Mouse (Mus musculus) lung, embryonic 14.5 days (tissue): ENCODE data around the gene Pdrg1. TPM values are rescaled to one million over a fixed set of nuclear protein-coding genes. Genes with fewer than 3 reads are reported as not detected.

ENCODE experiments used
- ATAC-seq: fragments of 200-750 bp; cut with Nextera tagmentation; 2 replicates; pipeline ENCODE4 v1.8.0; 2017; ENCODE audit warnings: mild to moderate bottlenecking, moderate TSS enrichment, moderate library complexity; ENCODE audit not compliant: insufficient read depth
- DNase-seq: peaks from one replicate; pipeline ENCODE4 v3.0.0-alpha.2; 2015
- H3K27ac ChIP-seq: fragments of 300-500 bp; sonication (generic); 2 replicates; pipeline ENCODE4 v1.5.1; 2014; ENCODE audit warnings: low read depth, mild to moderate bottlenecking, moderate library complexity
- H3K27me3 ChIP-seq: fragments of 300-500 bp; sonication (generic); 2 replicates; pipeline ENCODE4 v1.6.1; 2014; ENCODE audit warnings: low read length, control low read depth; ENCODE audit not compliant: insufficient read depth
- H3K36me3 ChIP-seq: fragments of 300-500 bp; sonication (generic); 2 replicates; pipeline ENCODE4 v1.6.1; 2014; ENCODE audit warnings: control low read depth; ENCODE audit not compliant: insufficient read depth
- H3K4me1 ChIP-seq: fragments of 300-500 bp; sonication (generic); 2 replicates; pipeline ENCODE4 v1.6.1; 2014; ENCODE audit warnings: antibody characterized with exemption, control low read depth; ENCODE audit not compliant: insufficient read depth
- H3K4me2 ChIP-seq: fragments of 300-500 bp; sonication (generic); 2 replicates; pipeline ENCODE4 v1.6.1; 2014; ENCODE audit warnings: mild to moderate bottlenecking
- H3K4me3 ChIP-seq: fragments of 300-500 bp; sonication (generic); 2 replicates; pipeline ENCODE4 v1.5.1; 2014; ENCODE audit warnings: low read depth, low read length
- H3K9ac ChIP-seq: fragments of 300-500 bp; sonication (generic); 2 replicates; pipeline ENCODE4 v1.6.1; 2014
- H3K9me3 ChIP-seq: fragments of 300-500 bp; sonication (generic); 2 replicates; pipeline ENCODE4 v1.6.1; 2016; ENCODE audit warnings: low read depth, low read length, control low read depth
- CTCF ChIP-seq: IDR thresholded peaks from 2 replicates; pipeline ENCODE4 v1.5.1; 2016; ENCODE audit warnings: antibody characterized with exemption, low read depth
- WGBS: fragments of 180-500 bp; shearing (Covaris S2); extraction: QIAGEN DNeasy Blood & Tissue Kit; methylation state at CpG from one replicate; pipeline ENCODE4 v1.1.7; 2014; 5-methylcytosine and 5-hydroxymethylcytosine counted together
- polyA plus RNA-seq: library from polyadenylated mRNA; unstranded; fragments of >200 nt; fragmentation: Nextera tagmentation; extraction: Ambion mirVana; gene quantifications from 2 replicates; pipeline ENCODE4 v1.2.1, GENCODE M21; 2014

The Pdrg1 gene
- polyA plus RNA-seq, 1 experiment from 2014 or later: 56.8 TPM

GRCm38 (mm10) chr2:153053896-153054295, 38.7 kb upstream of the Pdrg1 start:
- H3K27me3 ChIP-seq: peaks cover 31% of the 10 kb centered on the region
- no peak for TF ChIP-seq CTCF
- no peak overlapping the region for H3K4me3 ChIP-seq

GRCm38 (mm10) chr2:153052700-153053351, 37.6 kb upstream of the Pdrg1 start:
- Histone ChIP-seq H3K9me3 (no peaks in the 10 kb centered on the region), H3K4me2 (no peak overlapping the region), H3K4me3 (no peak overlapping the region), H3K4me1 (no peaks in the 10 kb centered on the region), H3K36me3 (no peaks in the 10 kb centered on the region), H3K27me3 (peaks cover 31% of the 10 kb centered on the region), H3K9ac (no peak overlapping the region), H3K27ac (no peak overlapping the region)
- no peak; the same call in 1 of the 2 replicates for TF ChIP-seq CTCF
- ATAC-seq: no peak
- WGBS: 11% methylated on average over 30 of the region's 30 CpGs
- DNase-seq: peak; percentile 34

More at GRCm38 (mm10) chr2:153053896-153054295, 38.7 kb upstream of the Pdrg1 start:
- H3K9me3 ChIP-seq: no peaks in the 10 kb centered on the region
- no peaks in the 10 kb centered on the region for H3K36me3 ChIP-seq
- DNase-seq: no peak
- WGBS: 83% methylated on average over 8 of the region's 8 CpGs
- H3K9ac ChIP-seq: no peak overlapping the region
- no peak overlapping the region for H3K4me2 ChIP-seq
- H3K27ac ChIP-seq: no peak overlapping the region
- no peak for ATAC-seq
- H3K4me1 ChIP-seq: no peaks in the 10 kb centered on the region

- no peak for TF ChIP-seq CTCF
- 70% methylated on average over 9 of the region's 9 CpGs for WGBS
- no peak for DNase-seq
Observed at GRCm38 (mm10) chr2:153051537-153051936, 36.3 kb upstream of the Pdrg1 start.

GRCm38 (mm10) chr2:153051095-153051494, 35.9 kb upstream of the Pdrg1 start:
- Histone ChIP-seq H3K4me2 (no peak overlapping the region), H3K27me3 (peaks cover 31% of the 10 kb centered on the region), H3K9me3 (no peaks in the 10 kb centered on the region), H3K9ac (no peak overlapping the region), H3K36me3 (no peaks in the 10 kb centered on the region), H3K4me3 (no peak overlapping the region), H3K4me1 (no peaks in the 10 kb centered on the region), H3K27ac (no peak overlapping the region)
- DNase-seq (no peak), ATAC-seq (no peak)
- 74% methylated on average over 6 of the region's 6 CpGs for WGBS
- no peak for TF ChIP-seq CTCF

More at GRCm38 (mm10) chr2:153051537-153051936, 36.3 kb upstream of the Pdrg1 start:
- no peaks in the 10 kb centered on the region for H3K4me1 ChIP-seq
- no peak overlapping the region for H3K9ac ChIP-seq
- ATAC-seq: no peak
- H3K9me3 ChIP-seq: no peaks in the 10 kb centered on the region
- no peak overlapping the region for H3K4me2 ChIP-seq
- H3K36me3 ChIP-seq: no peaks in the 10 kb centered on the region
- H3K27me3 ChIP-seq: peaks cover 31% of the 10 kb centered on the region
- H3K27ac ChIP-seq: no peak overlapping the region
- H3K4me3 ChIP-seq: no peak overlapping the region

- TF ChIP-seq CTCF: no peak
- H3K27ac ChIP-seq: no peak overlapping the region
- 66% methylated on average over 4 of the region's 4 CpGs for WGBS
Observed at GRCm38 (mm10) chr2:153049997-153050358, 34.8 kb upstream of the Pdrg1 start.

GRCm38 (mm10) chr2:153049288-153049996, 34.2 kb upstream of the Pdrg1 start:
- H3K9ac ChIP-seq: no peak overlapping the region
- WGBS: 27% methylated on average over 9 of the region's 9 CpGs
- no peak overlapping the region for H3K4me3 ChIP-seq
- no peaks in the 10 kb centered on the region for H3K9me3 ChIP-seq
- TF ChIP-seq CTCF: no peak
- DNase-seq (peak; percentile 69), ATAC-seq (no peak)
- no peak overlapping the region for H3K27ac ChIP-seq
- no peak overlapping the region for H3K4me2 ChIP-seq
- no peaks in the 10 kb centered on the region for H3K4me1 ChIP-seq
- peaks cover 31% of the 10 kb centered on the region for H3K27me3 ChIP-seq
- no peaks in the 10 kb centered on the region for H3K36me3 ChIP-seq

More at GRCm38 (mm10) chr2:153049997-153050358, 34.8 kb upstream of the Pdrg1 start:
- Histone ChIP-seq H3K9ac (no peak overlapping the region), H3K9me3 (no peaks in the 10 kb centered on the region), H3K4me2 (no peak overlapping the region), H3K4me3 (no peak overlapping the region), H3K27me3 (peaks cover 31% of the 10 kb centered on the region), H3K4me1 (no peaks in the 10 kb centered on the region), H3K36me3 (no peaks in the 10 kb centered on the region)
- no peak for DNase-seq
- no peak for ATAC-seq

- DNase-seq (peak; percentile 76), ATAC-seq (no peak)
- Histone ChIP-seq H3K4me2 (no peak overlapping the region), H3K4me3 (no peak overlapping the region), H3K27me3 (peaks cover 22% of the 10 kb centered on the region), H3K9me3 (no peaks in the 10 kb centered on the region), H3K9ac (no peak overlapping the region), H3K4me1 (no peaks in the 10 kb centered on the region), H3K36me3 (no peaks in the 10 kb centered on the region), H3K27ac (no peak overlapping the region)
- 27% methylated on average over 17 of the region's 17 CpGs for WGBS
- peak; percentile 79 for TF ChIP-seq CTCF
Observed at GRCm38 (mm10) chr2:153047828-153048465, 32.7 kb upstream of the Pdrg1 start.
